Mouse (Mus musculus) erythroblast, embryonic 14.5 days (primary cell): ENCODE measurements around the gene Ccl27a.

Source experiments
- GATA1 ChIP-seq: IDR thresholded peaks from 2 replicates; pipeline ENCODE4 v1.6.1; 2012; ENCODE audit warnings: low read length, inconsistent platforms, mixed read lengths
- TAL1 ChIP-seq: IDR thresholded peaks from 3 replicates; pipeline ENCODE4 v1.6.1; 2012; ENCODE audit warnings: low read length, inconsistent platforms, mixed read lengths

- TF ChIP-seq TAL1 (no peak), GATA1 (no peak)
These were observed 16.0 kb downstream of the Ccl27a start for GRCm38 (mm10) chr4:41758021-41758420.
